Mouse (Mus musculus) monocyte, adult 2 months (primary cell): ENCODE measurements around the gene Hnrnpa3.
"Not testable (repeated sequence)": the region's sequence is repeated elsewhere in the genome, so short reads cannot be mapped to it uniquely, and the experiment has no call there.

ENCODE experiments used
- DNase-seq, 2 experiments: peaks; one replicate each; pipeline ENCODE4 v3.0.0; 2022; ENCODE audit warnings: low spot score in 2 of 2, low read depth in 1 of 2

Hnrnpa3 gene

GRCm38 (mm10) chr2:75658727-75659628 is at the start of gene Hnrnpa3:
Gene Hnrnpa3, plus strand, starts transcription at chr2:75659261.
- DNase-seq = peak; percentile 99

GRCm38 (mm10) chr2:75609971-75610370 is 49.1 kb upstream of the Hnrnpa3 start:
- DNase-seq = no peak

- DNase-seq = not testable (repeated sequence)
These were observed 48.5 kb upstream of the Hnrnpa3 start for GRCm38 (mm10) chr2:75610602-75611001.

- no peak for DNase-seq
These were observed 47.8 kb upstream of the Hnrnpa3 start for GRCm38 (mm10) chr2:75611041-75611805.

GRCm38 (mm10) chr2:75612006-75612405 is 47.1 kb upstream of the Hnrnpa3 start:
- DNase-seq = no peak

- no peak for DNase-seq
These were observed 46.0 kb upstream of the Hnrnpa3 start for GRCm38 (mm10) chr2:75612981-75613567.

GRCm38 (mm10) chr2:75614577-75614976 is 44.5 kb upstream of the Hnrnpa3 start:
- no peak for DNase-seq

- no peak for DNase-seq
These were observed 42.1 kb upstream of the Hnrnpa3 start for GRCm38 (mm10) chr2:75616911-75617310.

GRCm38 (mm10) chr2:75618712-75619111 is 40.3 kb upstream of the Hnrnpa3 start:
- no peak for DNase-seq

GRCm38 (mm10) chr2:75621873-75622654 is 37.0 kb upstream of the Hnrnpa3 start:
- DNase-seq = no peak

GRCm38 (mm10) chr2:75625086-75625485 is 34.0 kb upstream of the Hnrnpa3 start:
- no peak for DNase-seq

- no peak for DNase-seq
These were observed 32.2 kb upstream of the Hnrnpa3 start for GRCm38 (mm10) chr2:75626597-75627440.

- DNase-seq = no peak
These were observed 30.6 kb upstream of the Hnrnpa3 start for GRCm38 (mm10) chr2:75628487-75628886.

- no peak for DNase-seq
These were observed 27.6 kb upstream of the Hnrnpa3 start for GRCm38 (mm10) chr2:75631421-75631820.

- DNase-seq = no peak
These were observed 27.0 kb upstream of the Hnrnpa3 start for GRCm38 (mm10) chr2:75632043-75632442.

- no peak for DNase-seq
These were observed 26.3 kb upstream of the Hnrnpa3 start for GRCm38 (mm10) chr2:75632721-75633181.

- DNase-seq = no peak
These were observed 25.7 kb upstream of the Hnrnpa3 start for GRCm38 (mm10) chr2:75633381-75633780.

GRCm38 (mm10) chr2:75633784-75634183 is 25.3 kb upstream of the Hnrnpa3 start:
- DNase-seq = no peak

GRCm38 (mm10) chr2:75634431-75634830 is 24.6 kb upstream of the Hnrnpa3 start:
- not testable (repeated sequence) for DNase-seq
